Mouse (Mus musculus) left cerebral cortex, postnatal 10 days (tissue): ENCODE measurements around the gene Prim2. TPM values are rescaled to one million over a fixed set of nuclear protein-coding genes. Genes with fewer than 3 reads are reported as not detected.

Experiments used
- DNase-seq, 2 experiments: peaks; one replicate each; pipeline ENCODE4 v3.0.0; 2021 to 2022; ENCODE audit warnings: low spot score in 2 of 2, mixed read lengths in 1 of 2; ENCODE audit errors: extremely low spot score in 1 of 2
- intact Hi-C: fragments of 180-260 bp; cut with DNase I; formaldehyde crosslinking; loops from one replicate; pipeline ENCODE4 v1.15.1; 2025
- total RNA-seq, 2 experiments: library from RNA; stranded (reverse); gene quantifications; 2 replicates each; pipeline ENCODE4 v1.2.3; 2021

Gene Prim2
- total RNA-seq, 2 experiments from 2014 or later = 8.5 to 9.0 TPM

DNA sequence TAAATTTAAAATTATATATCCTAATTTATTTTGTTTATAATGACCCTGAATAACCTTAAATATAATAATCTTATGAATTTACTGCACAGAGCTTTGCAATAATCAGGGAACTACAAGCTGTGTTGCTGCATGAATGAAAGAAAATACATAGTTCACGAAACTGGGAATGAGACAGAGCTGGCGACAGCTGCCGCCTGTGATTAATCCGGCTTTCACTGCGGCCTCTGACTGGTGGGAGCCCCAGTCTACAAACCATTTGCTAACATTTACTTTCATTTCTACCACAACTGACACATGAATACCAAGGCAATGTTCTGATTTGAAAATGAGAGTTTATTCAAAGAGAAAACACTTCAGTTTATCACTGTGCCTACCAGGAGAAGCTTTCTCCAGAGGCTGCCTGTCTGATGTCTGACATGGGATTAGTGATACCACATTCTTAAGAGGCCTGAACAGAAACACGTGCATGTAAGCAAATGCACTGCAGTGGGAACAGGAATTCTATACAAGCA, 142.2 kb downstream of the Prim2 start:
- intact Hi-C loops = no loop called here
- DNase-seq = no peak

DNA sequence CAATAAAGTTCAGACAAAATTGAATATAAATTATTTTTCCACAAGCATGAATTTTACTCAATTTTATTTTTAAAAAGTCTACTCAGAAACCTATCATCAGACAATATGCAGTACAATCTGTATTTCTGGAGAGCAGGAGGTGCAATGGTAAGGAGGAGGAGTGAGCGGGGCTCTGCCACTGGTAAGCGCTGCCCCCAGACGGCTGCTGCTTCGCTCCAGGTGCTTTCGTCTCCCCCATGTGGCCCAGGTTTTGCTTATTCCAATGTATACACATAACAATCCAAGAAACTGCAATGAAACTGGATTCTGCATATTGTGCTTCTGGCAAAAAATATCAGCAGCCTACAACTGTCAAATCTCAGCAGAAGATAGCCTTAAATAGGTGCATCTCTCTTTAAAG, 146.4 kb downstream of the Prim2 start:
- no peak for DNase-seq
- intact Hi-C loops = no loop called here

GRCm38 (mm10) chr1:33515124-33515523, 154.5 kb downstream of the Prim2 start:
- no peak for DNase-seq
- intact Hi-C loops = no loop called here

DNA sequence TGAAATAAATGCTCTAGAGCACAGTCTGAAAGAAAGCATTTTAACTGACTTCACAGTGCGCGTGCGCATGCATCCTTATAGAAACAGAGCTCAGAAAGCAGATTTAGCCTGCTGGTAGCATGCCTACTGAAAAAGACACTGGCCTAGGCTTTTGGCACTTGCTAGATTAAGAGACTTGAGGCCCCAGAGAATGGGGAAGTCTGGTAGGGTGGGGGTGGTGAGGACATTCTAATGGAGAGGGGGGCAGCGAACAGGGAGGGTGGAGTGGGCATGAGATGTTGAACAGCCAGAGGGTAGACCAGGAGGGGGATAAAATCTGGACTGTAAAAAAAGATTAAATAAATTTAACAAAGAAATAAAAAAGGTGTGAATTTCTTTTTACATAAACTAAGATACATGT, 158.3 kb downstream of the Prim2 start:
- intact Hi-C loops = no loop called here
- no peak for DNase-seq

DNA sequence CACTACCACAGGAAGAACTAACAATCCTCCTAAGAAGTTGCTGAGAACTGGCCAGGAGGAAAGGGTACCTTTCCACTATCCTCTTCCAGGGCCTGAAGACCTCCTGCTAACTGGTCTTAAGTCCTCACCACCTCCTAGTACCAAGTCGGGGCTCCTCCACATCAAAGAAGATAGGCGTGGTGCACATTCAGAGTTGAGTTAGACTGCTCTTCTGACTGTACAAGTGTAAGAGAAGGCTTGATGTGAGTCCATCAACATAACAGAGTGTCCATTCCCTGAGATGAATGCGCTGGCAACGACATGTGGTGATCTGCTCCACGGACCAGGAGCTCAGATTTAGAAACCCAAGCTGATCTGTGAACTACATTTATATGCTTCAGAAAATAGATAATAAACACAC, 165.2 kb downstream of the Prim2 start:
- no peak for DNase-seq
- intact Hi-C loops = no loop called here

GRCm38 (mm10) chr1:33502890-33503289, 166.7 kb downstream of the Prim2 start:
- no peak for DNase-seq
- intact Hi-C loops = no loop called here

DNA sequence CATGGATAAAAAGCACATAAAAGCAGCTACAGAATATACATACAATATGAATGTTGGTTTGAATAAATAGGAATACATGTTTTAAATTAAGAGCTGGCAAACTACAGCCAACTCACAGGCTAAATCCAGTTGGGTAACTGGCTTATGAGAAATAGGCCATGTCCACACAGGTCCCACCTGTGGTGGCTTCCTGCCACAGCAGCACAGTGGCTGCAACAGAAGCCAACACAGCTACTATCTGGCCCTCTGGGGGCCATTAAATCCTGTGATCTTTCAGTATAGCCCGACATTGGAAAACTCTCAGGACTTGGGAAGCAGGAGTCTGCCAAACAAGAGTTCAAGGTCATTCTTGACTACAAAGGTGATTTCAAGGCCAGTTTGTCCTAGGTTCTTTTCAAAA, 167.3 kb downstream of the Prim2 start:
- intact Hi-C loops = no loop called here
- DNase-seq = no peak

GRCm38 (mm10) chr1:33500111-33500510, 169.5 kb downstream of the Prim2 start:
- intact Hi-C loops = no loop called here

DNA sequence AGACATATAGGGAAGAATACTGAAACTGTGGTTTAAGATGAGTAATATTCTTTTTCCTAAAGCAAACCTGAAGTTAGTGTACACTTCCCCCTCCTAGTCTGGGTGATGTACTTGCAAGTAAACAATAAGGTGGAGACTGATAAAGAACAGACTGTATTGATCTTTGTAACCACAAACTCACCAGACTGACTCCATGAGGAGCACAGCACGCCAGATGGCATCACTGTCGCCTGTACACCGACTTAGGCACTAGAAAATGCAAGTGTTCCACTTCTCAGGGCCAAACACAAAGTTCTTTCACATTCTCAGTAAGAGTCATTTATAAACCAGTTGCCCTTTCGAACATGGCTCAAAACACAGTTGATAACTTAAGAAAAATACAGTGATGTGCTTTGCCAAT, 170.0 kb downstream of the Prim2 start:
- DNase-seq = no peak
- intact Hi-C loops = no loop called here

More at GRCm38 (mm10) chr1:33500111-33500510, 169.5 kb downstream of the Prim2 start:
- DNase-seq = no peak

GRCm38 (mm10) chr1:33496128-33496527, 173.5 kb downstream of the Prim2 start:
- no peak for DNase-seq
- intact Hi-C loops = no loop called here

GRCm38 (mm10) chr1:33495586-33495985, 174.0 kb downstream of the Prim2 start:
- intact Hi-C loops = no loop called here
- no peak for DNase-seq

GRCm38 (mm10) chr1:33495203-33495553, 174.4 kb downstream of the Prim2 start:
- intact Hi-C loops = no loop called here
- DNase-seq = no peak

GRCm38 (mm10) chr1:33494524-33495202, 174.9 kb downstream of the Prim2 start:
- DNase-seq = peak in 1 of 2 experiments; percentile 28
- intact Hi-C loops = no loop called here

DNA sequence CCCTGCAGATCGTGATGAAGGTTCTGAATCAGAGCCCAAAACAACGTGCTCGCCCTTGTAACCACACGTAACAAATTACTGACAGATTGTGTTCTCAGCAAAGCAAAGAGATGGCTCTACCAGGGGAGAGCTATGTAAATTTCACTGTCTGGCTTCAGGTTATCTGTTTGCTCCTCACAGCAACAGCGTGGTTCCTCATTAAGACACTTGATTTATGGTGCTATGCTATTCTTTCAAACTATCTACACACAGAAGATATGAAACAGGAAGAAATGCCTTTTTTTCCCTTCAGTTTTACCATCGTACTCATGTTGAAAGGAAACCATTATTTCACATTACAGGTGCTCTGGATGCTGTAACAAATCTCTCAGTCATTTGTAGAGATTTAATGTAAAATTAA, 179.4 kb downstream of the Prim2 start:
- intact Hi-C loops = no loop called here
- DNase-seq = no peak

DNA sequence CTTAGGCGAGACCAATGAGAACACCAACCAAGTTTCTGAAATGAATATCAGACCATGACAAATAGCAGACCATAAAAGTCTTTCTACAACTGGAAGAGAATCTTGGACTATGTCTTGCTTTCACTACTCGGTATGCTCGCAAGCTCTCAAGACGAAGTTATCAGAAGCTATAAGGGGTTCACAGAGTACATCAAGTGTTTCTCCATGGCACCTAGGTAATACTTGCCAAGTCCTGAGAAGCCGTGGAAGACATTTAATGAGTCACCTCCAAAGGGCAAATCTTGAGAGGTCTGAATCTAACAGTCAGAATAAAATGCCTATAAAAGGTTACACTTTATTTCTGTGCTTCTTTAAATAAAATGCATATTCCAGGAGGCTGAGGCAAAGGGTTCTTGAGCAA, 181.2 kb downstream of the Prim2 start:
- DNase-seq = no peak
- intact Hi-C loops = no loop called here

GRCm38 (mm10) chr1:33483746-33484145, 185.8 kb downstream of the Prim2 start:
- DNase-seq = no peak

GRCm38 (mm10) chr1:33480382-33480781, 189.2 kb downstream of the Prim2 start:
- DNase-seq = no peak
- intact Hi-C loops = no loop called here

More at GRCm38 (mm10) chr1:33483746-33484145, 185.8 kb downstream of the Prim2 start:
- intact Hi-C loops = no loop called here

GRCm38 (mm10) chr1:33471069-33471468, 198.5 kb downstream of the Prim2 start:
- intact Hi-C loops = no loop called here
- no peak for DNase-seq

- no peak for DNase-seq
- intact Hi-C loops = no loop called here
Observed at GRCm38 (mm10) chr1:33470222-33470621, 199.4 kb downstream of the Prim2 start.

DNA sequence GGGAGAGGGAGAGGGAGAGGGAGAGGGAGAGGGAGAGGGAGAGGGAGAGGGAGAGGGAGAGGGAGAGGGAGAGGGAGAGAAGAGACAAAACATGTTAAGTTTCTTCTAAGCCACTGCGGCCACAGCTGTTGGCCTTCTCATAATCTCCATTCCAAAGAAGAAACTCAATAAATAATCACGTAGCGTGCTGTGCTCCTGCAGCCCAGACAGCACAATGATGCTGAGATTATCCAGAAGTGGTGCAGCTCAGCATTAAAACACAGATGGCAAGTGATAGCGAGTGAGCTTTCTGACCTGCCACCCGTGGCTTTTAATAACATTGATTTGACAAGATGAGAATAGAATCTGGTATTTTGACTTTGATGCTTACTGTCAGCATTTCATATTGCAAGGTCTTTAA, 205.4 kb downstream of the Prim2 start:
- intact Hi-C loops = no loop called here
- DNase-seq = no peak

- no peak for DNase-seq
- intact Hi-C loops = no loop called here
Observed at GRCm38 (mm10) chr1:33460703-33461102, 208.9 kb downstream of the Prim2 start.
